Mouse (Mus musculus) megakaryocyte, embryonic 14.5 days (primary cell): ENCODE results near the gene Fam222b.

ENCODE experiments used
- FLI1 ChIP-seq: IDR thresholded peaks from 2 replicates; pipeline ENCODE4 v1.6.1; 2012; ENCODE audit warnings: low read length, inconsistent platforms, mixed read lengths
- GATA1 ChIP-seq: IDR thresholded peaks from 3 replicates; pipeline ENCODE4 v1.6.1; 2012; ENCODE audit warnings: mixed read lengths, low read length, inconsistent platforms, borderline replicate concordance

DNA sequence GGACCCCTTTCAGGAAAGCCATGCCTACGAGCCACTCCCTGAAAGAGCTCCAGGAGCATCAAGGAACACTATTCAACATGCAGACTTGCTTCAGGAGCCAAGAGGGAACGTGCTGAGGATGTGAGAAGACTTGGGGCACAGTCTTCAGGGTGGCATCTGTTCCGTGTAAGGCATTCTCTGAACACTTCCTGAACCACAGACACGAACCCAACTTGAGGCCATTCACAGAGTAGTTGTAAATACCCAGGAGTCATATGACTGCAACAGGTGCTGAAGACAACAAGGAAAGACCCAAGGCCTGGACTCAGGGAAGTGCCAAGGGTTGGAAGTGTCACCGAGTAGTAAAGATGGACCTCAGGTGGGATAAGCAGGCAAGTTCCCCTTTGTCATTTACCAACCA lies 26.9 kb upstream of the Fam222b start:
- TF ChIP-seq FLI1 (no peak), GATA1 (no peak)
